Mouse (Mus musculus) megakaryocyte, embryonic 14.5 days (primary cell): ENCODE results near the gene Tnnt3.

Experiments used
- FLI1 ChIP-seq: IDR thresholded peaks from 2 replicates; pipeline ENCODE4 v1.6.1; 2012; ENCODE audit warnings: low read length, inconsistent platforms, mixed read lengths
- GATA1 ChIP-seq: IDR thresholded peaks from 3 replicates; pipeline ENCODE4 v1.6.1; 2012; ENCODE audit warnings: mixed read lengths, low read length, inconsistent platforms, borderline replicate concordance

DNA sequence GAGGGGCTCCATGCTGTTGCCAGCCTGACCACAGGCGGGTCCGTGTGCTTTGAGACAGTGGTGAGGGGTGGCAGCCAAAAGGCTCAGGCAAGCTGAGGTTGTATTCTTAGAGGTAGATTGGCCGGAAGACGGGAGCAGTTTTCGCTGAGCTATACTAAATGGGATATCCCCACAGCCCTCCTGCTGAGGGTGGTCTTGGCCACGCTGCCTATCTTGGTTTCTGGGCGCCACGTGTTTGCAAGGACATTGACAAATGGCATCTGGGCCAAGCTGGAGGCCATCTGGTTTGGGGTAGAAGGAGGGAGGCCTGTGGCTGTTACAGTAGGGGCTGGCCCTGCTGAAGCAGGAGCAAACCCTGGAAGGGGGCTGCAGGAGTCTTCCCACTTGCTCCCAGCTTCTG is 5.1 kb upstream of the Tnnt3 start:
- no peak for TF ChIP-seq FLI1
- TF ChIP-seq GATA1: no peak
